Mouse (Mus musculus): Measurements from ENCODE around the gene Macrod1.

The Macrod1 gene

DNA sequence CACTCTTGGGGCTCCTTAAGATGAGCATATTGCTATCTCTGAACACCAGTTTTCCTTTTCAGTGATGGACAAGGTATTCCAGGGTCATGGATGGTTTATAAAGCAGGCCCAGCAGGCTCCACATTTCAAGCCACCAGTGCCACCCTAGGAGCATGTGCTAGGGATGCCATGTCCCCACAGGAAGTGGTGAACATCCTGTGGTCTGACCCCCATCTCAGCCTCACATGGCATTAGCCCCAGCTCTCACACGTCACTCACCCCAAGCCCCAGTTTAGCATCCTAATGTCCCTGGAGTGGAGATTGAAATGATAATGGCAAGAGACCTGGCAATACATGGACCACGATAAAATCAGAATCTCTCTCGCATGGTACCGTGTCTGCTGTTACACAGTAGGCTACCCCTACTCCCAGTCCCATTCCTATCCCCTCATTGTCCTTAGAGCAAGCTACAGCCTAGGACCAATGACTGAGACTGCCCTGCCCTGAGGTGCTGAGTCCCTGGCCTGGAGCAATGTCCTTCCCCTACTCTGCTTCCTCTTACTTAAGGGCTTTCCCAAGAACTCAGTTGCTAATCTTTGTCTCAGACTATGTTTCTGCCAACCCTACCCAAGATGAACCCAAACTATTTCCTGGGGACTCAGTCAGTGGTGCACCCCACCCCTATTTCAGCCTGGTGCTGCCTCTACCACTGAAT lies 59.6 kb downstream of the Macrod1 start:
- DNase-seq = no peak

DNA sequence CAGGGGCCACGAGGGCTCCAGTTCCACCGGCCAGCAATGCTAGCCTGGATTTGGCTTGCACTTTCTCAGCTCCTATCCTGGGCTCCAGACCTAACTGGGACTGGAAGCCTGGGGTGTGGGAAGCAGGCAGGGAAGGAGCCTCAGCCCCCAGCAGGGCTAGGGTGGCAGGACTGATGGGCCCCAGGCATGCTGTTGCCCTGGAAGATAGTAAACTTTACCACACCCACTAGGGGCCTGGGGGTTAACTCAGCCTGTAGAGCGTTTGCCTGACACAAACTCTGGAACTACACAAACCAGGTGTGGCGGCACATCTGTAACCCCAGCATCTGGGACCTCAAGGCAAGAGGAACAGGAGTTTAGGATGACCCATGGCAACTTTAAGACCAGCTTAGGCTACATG lies 60.5 kb downstream of the Macrod1 start:
- DNase-seq = no peak

DNA sequence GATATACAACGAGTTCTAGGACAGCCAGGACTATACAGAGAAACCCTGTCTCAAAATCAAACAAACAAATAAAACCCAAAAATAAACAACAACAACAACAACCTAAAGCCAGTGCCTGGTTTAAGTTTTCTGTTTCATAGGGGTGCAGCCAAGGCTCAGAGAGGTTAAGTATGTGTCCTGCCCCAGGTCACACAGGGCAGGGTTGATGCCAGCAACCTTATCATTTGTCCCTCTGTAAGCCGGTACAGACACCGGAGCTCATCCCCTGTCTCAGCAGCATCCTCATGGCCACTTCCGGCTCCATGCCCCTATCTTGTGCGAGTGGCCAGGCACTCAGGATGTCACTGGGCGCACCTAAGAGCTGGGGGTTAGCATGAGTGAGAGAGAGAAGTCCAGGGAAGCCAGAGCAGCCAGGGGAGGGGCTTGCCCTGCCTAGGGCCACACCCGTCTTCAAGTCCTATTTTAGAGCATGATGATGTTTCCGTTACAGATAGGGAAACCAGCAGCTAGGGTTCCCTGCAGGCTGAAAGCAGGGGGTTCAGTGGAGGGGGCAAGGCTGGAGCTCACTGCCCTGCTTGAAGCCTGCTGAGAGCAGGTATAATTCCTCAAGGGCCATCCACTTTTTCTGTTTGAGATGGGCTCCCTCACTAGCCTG lies 61.2 kb downstream of the Macrod1 start:
- no peak for DNase-seq

DNA sequence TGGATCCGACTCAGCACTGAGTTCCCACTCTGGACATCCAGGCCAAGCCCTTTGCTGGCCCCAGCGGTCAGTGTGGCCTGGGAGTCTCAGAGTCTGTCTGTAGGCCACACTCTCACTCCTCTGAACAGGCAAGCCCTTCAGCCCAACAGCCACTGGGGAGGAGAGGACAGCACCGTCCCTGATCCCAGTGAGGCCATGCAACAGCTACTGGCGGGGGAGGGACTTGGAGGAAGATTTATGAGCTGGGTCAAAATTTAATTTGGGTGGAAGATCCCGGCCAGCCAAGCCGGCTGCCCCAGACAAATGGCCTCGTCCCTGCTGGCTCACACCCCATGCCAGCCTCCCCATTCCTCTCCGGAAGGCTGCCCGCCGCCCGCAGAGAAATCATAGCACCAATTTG lies 64.6 kb downstream of the Macrod1 start:
- DNase-seq = peak; percentile 61

DNA sequence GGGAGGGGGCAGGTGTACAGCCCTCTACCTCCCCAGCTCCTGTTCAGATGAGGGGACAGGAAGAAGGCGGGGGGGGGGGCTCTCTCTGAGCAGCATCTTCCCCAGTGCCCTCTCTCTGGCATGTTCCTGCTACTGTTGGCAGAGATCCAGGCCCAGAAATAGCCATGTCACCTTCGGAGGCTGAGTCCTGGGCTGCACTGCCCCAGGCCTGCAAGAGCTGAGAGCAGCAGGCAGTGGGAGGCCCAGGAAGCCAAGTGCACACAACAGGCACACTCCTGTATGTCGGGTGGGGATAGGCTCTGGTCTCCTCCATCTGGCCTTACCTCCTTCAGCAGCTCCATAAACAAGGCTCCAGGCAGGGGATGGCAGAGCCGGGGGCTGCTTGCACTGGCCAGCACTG lies 65.7 kb downstream of the Macrod1 start:
- DNase-seq = no peak

DNA sequence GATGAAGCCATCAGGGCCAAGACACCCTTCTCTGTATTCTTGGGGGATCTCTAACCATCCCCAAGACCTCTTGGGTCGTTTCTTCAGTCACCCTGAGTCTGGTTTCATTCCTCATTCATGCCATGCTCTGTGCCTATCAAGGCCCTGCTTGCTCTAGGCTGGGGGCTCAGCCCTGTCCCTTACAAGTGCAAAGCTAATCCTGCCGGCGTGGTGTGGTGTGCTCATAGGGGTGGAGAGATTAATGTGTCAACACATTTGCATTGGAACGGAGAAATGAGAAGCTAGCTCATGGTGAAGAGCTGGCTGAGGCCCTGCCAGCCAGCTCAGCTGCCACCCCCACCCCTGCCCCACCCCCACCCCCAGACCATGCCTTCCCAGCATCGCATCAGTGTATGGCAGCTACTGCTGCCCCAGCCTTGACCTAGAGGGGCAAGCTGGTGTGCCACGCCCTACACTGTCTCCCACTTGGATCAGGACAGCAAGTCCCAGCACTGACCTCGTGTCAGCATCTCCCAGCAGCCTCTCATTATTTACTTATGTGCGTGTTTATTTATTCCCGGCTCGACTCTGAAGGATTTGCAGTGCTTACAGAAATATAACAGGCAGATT lies 66.2 kb downstream of the Macrod1 start:
- DNase-seq = no peak

DNA sequence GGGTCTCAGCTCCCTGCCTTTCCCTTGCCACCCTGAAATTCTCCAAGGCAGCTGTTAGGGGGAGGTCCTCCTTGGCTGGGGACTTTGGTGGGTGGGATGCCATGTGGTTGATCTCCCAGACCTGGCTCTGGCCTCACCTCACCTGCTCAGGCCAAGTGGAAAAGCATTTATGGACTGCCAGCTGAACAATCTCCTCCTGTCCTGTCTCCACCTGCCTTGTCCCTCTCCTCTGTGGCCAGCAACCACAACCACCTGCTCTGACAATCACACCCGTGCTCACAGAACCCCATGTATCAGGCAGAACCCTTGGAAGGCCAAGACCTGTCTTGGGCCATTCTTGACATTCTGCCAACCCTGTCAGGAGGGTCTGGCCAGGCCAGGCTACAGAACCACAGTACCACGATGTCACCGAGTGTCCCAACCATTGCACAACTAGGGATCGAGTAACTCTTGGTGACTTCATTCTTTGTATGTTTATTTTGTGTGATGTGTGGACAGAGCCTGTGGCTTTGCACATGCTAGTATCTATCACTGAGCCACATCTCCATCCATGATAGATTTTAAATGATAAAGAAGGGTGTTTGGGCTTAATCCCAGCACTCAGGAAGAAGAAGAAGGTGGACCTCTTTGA lies 69.0 kb downstream of the Macrod1 start:
- no peak for DNase-seq

DNA sequence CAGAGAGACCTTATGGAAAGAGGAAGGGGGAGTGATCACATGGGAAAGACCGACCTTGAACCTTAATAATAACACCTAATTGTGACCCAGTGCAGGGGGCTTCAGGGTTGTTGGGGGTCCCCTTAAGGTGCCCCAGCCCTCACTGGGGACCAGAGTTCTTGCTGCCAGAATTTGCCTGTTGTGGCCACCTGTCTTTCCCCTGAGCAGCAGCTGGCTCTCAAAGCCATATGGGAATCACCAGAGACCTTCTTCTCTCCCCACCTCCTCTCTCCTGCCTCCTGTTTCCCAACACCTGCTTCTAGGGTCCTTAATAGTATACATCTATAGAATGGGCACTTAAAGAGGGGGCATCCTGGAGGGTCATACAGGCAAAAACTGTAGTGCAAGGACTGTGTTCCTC lies 69.6 kb downstream of the Macrod1 start:
- DNase-seq = no peak

DNA sequence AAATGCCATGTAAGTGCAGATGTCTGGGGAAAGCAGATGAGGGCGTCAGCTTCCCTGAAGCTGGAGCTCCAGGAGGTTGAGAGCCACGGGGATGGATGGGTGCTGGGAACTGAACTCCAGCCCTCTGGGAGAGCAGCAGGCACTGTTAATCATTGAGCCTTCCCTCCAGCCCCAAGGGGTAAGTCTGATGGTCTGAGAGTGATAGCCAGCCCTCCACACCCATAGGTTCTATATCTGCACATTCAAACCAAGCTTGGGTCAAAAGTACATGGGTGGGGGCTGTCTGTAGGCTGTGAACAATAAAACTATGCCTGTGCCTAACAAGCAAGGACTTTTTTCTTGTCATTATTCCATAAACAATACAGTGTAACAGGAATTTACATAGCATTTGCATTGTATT lies 70.3 kb downstream of the Macrod1 start:
- no peak for DNase-seq

DNA sequence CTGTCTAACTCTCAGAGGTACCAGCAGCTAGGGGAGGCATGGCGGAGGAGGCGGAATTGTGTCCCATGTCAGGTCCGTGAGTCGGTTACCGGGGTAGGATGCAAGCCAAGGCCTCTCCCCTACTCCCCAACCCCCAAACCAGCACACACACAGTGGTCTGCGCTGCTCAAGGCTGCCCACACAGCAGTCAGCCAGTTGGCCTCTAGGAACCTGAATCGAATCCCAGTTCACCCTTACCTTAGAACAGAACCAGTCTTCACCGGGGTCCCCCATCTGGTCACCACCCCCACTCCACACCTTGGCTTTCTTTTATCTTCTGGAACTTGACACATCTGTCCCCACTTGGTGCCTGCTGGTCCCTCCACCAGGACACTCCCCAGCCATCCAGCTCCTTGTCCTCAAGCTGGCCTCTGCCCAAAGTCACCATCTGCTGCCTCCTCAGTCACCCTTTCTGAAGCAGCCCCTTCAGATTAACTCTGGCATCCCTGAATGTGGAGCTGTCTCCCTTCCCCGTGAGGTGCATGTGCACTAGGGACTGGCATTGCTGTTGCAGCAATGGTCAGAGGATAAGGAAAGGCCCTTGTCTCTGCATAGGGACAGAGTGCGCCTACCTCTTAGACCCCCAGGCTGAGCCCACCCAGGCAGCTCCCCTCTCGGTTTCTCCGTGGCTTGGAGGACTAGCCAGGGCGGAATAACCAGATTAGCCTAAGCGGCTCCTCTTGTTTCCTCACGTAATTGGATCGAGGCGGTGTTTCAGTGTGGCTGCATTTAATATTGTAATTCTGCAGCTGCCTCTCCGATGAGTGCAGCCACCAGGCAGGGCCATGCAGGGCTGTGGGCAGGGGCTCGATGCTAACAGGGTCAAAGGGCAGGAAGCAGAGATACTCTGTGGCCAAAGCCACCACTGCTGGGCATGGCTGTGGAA lies 72.2 kb downstream of the Macrod1 start:
- DNase-seq = peak; percentile 68

DNA sequence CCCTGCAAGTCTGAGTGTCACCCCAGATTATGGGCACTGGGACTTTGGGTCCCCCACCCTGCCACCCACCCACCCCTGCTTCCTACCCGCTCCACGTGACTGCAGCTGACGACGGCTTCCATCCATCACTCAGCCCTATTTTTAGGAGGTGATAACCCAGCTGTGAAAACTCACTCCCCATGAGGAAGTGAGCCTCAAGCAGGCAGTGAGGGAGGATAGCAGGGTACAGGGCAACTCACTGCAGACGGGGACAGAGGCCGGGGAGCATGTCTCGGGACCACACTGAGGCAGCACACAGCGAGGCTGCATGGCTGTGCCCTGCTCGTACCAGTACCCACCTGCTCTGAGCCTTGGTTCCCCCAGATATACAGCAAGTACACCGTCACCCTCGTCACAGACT lies 73.7 kb downstream of the Macrod1 start:
- no peak for DNase-seq

DNA sequence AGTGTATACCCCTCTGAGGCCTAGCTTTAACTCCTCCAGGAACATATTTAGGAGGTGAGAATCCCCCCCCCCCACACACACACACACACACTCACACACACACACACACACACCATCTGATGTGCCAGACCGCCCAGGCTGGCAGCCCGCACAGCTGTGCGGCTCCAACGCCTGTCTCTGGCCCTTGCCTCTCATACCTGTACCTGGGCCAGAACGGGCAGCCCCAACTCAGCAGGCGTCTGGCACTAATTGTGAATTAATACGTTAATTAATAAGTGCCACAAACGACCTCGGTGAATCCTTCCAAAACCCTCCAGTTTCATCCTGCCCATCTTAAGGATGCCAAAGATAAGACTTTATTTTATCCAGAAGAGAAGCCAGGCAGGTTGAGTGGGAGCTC lies 76.8 kb downstream of the Macrod1 start:
- DNase-seq = no peak

DNA sequence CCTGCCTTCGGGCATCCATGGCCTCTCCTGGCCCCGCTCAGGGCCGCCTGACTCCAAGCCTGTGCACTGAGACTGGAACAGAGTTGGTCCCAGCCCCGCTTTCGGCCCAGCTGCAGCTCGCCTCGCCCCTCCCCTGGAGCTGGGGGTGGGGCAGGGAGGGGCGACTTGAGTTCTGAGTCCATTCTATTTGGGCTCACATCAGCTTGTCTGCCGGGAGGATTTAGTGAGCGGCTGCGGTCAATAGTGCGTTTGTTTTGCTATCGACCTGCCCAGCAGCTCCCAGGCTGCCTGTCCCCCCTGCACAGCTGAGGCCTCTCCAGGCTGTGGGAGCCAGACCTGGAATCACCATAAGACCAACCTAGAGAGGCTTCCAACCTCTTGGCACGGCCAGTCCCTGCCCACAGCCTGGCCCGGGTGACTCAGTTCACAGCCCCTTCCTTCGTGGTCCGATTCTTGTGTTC lies 78.1 kb downstream of the Macrod1 start:
- DNase-seq = no peak

DNA sequence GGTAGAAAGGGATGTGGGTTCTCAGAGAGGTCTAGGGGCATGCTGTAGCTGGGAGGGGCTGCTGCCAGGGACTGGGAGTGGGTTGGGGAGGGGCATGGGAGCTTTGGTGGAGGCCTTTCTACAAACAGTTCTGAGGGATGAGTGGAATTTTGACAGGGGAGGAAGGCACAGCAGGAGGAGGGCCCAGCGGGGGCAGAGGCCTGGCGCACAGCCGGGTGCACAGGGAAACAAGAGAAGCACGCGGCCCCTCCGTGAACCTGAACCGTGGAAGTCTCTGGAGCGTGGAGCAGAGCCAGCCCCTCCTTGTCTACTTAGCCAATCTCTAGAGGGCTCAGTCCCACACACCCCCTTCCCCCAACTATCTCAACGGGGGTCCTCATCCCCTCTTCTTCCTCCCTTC lies 78.9 kb downstream of the Macrod1 start:
- DNase-seq = peak; percentile 48

DNA sequence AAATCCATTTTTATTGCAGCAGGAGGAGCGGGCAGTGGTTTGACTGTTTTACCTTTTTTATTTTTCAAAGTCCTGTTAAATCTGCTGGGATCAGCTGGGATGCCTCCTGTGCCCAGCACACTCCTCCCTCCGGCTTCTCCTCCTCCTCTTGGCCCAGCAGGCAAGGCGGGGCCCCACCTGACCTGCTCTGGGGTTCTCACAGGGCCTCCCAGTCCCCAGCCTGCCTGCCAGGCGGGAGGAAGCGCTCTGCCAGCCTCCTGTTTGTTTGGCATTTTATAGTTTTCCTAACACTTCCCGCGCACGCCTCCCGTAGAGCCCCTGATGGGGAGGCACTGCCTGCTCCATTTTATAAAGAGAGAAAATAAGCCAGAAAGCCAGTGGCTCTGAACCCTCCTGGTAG lies 79.4 kb downstream of the Macrod1 start:
- DNase-seq = peak; percentile 67

DNA sequence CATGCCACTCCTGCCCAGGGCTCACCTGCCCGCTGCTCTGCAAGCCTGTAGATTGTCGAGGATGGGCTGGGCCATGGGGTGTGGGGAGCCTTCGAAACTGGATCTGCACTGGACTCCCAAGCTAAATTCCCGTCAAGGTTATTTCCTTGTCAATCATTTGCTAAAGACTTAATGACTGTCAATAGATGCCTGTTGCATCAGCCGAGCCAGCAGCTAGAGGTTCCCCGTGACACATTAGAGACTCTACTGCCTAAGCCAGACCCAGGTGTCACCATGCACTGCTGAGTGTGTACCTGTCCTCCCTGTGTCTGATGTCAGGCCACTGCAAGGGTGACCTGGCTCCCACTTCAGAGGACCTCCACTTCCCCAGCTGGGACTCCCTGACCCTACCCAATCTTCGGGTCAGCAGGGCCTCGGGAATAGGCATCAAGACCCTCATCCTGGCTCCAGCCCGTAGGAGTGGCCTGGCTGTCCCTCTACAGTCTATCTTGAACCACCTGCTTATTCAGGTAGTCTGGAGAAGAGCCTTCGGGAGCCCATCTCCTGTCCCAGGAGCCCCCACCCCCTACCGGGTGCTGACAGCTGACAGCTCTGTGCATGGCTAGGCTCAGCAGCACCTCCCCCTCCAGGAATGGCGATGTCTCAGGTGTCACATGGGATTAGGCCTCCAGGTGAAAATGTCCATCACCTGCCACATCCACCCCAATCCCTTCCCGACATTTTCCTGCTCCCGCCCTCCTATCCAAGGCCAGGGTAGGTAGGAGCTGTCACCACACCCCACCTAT lies 80.3 kb downstream of the Macrod1 start:
- no peak for DNase-seq

DNA sequence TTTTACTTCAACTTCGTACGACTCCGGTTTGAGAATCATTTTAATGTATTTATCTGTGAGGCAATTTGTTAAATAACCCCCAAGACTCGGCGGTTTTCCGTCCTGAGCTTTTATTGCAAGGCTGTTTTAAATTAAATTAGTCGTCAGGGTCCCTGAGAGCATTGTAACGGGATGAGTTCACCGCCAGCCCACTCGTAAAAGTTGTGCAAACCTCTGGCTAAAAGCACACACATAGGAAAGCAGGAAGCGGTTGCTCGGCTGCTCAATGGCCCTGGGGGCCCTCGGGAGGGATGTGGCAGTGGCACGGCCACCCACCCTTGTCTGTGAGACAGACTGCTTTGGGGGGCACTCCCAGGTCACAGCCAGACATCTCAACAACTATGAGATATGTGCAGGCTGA lies 81.7 kb downstream of the Macrod1 start:
- DNase-seq = no peak

DNA sequence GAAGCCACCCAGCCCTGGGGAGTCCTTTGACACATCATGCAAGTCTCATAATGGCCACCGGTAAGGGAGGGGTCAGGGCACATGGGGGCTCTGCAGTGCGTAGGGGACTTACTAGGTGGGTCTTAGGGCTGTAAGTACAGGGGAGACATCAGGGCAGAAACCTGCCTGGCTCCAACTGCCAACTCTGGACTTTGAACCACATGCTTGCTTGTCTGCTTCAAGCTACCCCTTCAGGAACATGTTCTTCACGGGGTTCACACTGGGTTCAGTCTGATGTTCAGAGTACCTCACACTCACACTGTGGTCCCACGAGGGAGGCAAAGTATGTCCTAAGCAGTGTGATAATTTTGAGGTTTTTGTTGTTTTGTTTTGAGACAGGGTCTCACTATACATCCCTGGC lies 82.7 kb downstream of the Macrod1 start:
- no peak for DNase-seq

DNA sequence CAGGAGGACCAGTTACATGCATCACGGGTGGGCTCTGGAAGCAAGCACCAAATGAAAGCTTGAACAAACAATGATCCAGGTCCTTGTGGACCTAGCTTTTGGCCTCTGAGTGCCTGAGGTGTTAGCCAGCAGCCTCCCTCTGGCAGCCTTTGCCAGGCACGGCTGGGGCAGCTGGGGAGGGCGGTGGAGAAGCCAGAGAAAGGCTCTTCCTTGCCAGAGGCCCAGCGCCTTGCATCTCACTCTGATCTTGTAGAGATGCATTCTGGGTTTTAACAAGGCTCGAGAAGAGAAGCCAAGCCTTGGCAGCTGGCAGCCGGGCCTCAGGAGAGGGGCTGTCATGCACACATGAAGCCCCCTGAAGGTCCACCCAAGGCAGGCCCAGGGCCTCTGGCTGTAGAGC lies 83.8 kb downstream of the Macrod1 start:
- DNase-seq = no peak

DNA sequence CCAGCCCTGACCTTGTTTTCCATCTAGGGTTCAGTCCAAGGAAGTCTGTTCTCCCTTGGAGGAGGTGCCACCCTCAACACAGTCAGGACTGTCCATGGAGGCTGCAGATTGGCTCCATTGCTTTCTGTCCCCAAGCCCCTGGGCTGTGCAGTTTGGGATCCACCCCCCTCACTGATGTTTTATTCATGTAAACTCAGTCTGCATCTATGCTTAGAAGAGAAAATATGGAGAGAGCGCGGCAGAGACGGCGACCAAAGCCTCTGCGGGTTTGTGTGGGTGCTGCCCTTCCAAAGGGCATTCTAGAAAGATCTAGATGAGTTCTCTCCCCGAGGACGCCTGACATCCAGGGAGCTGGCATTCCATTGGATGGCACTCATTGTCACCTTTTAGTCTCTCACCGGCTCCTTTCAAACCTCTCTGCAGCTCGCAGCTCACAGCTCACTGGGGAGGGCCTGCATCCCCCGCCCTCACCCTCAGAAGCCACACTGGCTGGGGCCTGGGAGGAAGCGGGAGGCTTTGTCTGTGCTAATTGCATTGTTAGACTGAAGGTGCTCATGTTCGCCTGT lies 84.3 kb downstream of the Macrod1 start:
- no peak for DNase-seq

DNA sequence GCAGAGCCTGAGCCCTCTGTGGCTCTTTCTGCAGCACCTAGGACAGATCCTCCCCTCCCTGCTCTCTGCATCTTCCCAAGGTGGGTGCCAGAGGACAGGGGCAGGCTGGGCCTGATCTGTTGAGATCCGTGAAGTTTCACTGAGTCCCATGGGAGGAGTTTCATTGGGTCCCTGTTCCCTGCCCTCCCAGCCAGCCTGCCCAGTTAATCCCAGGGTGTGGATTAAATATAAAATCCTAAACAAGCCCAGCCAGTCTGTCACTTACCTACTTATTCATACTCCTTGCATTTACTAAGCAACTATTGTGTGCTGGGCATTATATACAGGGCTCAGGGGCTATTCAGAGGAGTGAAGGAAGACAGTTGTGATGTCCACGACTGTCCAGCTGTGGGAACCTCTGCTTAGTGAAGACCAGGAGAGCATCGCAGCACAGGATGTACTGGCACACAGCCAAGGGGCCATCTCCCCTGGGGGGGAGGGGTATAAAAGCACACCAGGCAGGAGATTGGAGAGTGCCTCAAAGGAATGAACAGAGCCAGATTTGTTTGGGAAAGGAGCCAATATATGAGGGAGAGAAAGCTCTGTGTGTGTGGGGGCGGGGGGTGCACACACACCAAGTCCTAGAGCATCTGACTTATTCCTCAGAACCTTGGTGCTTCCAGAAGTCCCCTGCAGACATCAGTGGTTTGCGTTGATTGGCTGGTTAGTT lies 85.8 kb downstream of the Macrod1 start:
- no peak for DNase-seq

Data from cerebellum, adult 8-10 months (tissue).